Mouse (Mus musculus) frontal cortex, postnatal 25 days (tissue): Measurements from ENCODE around the gene Oas1c.
"Not testable (repeated sequence)": the region's sequence is repeated elsewhere in the genome, so short reads cannot be mapped to it uniquely, and the experiment has no call there.

ENCODE experiments used
- DNase-seq, 2 experiments: peaks; one replicate each; pipeline ENCODE4 v3.0.0; 2022; ENCODE audit warnings: low spot score in 2 of 2

The Oas1c gene

GRCm38 (mm10) chr5:120811951-120812819, at the start of gene Oas1c:
Oas1c (minus strand) TSS chr5:120812514.
- DNase-seq = peak; percentile 39 to 71

DNA sequence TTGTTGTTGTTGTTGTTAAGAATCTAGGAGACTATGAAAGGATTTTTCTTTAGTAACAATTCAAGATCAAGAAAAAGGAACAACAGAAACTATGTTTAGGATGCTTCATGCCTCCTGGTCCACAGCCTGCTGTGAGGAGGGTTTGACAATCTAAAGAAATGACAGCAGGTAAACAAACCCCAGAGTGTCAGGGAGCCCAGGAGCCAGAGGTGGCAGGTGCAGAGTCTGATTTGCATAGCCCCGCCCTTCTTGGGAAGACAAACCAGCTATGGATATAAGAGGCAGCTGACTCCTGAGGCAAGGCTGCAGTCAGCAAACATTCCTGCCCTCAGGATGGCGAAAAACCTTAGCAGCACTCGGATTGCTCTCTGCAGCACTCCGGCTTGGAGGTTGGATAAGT, 48.8 kb upstream of the Oas1c start, which contains the start of gene Oas1h:
Gene Oas1h, plus strand, starts transcription at position 301 of the 400 bp plus-strand sequence.
- DNase-seq = no peak

- no peak for DNase-seq
These were observed 46.9 kb upstream of the Oas1c start for GRCm38 (mm10) chr5:120859241-120859640.

- peak; percentile 12 to 21 for DNase-seq
These were observed 37.4 kb upstream of the Oas1c start for GRCm38 (mm10) chr5:120849601-120850136.

GRCm38 (mm10) chr5:120847067-120847466, 34.8 kb upstream of the Oas1c start, which contains the start of gene Oas1f:
Oas1f (plus strand) TSS chr5:120847367.
- no peak for DNase-seq

DNA sequence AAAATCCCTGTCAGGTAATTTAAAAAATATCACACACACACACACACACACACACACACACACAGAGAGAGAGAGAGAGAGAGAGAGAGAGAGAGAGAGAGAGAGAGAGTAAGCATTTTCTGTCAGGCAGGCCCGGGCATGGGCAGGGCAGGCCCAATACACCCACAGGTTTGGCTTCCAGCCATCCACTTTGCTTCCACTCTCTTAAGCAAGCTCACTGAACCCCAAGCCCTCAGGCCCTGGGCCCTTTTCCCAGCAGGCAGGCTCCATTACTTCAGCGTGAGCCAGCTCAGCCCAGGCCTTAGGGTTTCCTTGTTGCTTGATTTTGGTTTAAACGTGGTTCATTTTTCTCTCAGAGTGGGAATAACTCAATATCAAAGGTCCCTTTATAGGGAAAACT, 32.4 kb upstream of the Oas1c start:
- DNase-seq = no peak

DNA sequence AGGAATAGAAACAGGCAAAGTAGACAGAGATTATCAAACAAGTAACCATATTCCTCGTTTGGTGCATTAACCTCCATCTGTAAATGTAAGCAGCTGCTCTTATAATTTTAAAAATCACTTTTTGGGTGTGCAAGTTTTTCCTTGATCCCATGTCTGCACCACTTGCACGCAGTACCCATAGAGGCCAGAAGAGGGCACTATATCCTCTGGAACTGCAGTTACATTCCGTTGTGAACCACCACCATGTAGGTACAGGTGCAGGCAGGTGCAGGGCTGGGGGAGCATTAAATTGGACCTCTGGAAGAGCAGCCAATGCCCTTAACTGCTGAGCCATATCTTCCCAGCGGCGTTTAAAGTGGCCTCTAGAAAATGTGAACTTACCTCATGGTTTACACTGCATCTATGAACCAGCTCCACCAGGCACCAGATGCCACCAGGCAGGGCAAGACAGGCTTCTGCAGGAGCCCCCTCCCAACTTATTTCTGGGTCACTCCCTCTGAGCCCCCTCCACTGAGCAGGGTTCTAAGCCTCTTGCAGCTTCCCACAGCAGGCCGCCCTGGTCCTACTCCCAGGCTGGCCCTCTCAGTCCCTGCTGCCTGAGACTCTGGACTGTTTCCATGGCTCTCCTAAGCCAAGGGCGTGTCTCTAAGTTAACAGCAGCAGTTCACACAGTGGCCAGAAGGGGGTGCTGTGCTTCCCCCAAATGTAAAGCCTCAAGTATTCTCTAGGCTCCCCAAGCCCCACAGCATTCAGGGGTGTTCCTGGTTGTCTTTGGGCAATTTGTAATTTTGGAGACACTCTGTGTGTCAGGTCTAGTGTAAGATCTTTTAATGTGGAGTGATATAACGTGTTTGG, 24.6 kb upstream of the Oas1c start:
- DNase-seq = peak; percentile 23 to 30

- no peak for DNase-seq
These were observed 21.3 kb upstream of the Oas1c start for GRCm38 (mm10) chr5:120833335-120834280.

GRCm38 (mm10) chr5:120831031-120831430, 18.7 kb upstream of the Oas1c start:
- DNase-seq = no peak

DNA sequence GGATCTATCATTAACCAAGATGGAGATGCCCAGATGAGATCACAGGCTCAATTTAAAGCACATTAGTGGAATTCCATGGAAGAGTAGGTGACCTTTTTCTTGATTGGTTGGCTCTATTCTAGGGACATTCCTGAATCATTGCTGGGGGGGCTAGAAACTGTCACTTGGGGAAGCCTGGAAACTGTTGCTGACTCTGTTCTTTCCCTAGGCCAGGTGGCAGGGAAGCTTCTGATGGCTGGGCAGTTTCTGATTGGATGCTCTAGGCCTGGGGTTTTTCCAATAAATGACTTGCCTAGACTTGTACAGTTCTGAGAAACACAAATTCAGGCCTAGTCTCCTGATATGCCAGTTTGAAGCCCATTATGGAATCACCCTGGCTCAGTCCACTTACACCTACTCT, 6.7 kb upstream of the Oas1c start:
- no peak for DNase-seq

- DNase-seq = no peak
These were observed 3.6 kb upstream of the Oas1c start for GRCm38 (mm10) chr5:120815949-120816348.

GRCm38 (mm10) chr5:120813023-120813422, 709 bp upstream of the Oas1c start:
- no peak for DNase-seq

DNA sequence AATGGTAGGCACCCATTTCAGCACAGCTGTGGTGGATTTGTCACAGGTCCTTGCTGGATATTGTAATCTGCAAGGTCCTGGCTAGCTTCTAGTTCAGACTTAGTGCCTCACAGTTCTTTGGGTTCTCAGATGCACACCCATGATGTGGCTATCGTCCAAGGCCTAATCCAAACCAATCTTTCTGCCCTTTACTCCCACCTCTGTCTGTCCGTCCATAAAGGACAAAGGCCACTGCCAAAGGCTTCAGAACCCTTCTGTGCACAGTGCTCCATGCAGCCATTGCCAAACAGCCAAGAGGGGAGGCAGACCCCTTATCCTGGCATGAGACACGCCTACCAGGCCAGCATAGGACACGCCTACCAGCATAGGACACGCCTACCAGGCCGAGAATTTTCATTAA, 3.1 kb downstream of the Oas1c start:
- DNase-seq = no peak

- DNase-seq = peak; percentile 20 to 47
These were observed 5.9 kb downstream of the Oas1c start for GRCm38 (mm10) chr5:120806458-120806857.

DNA sequence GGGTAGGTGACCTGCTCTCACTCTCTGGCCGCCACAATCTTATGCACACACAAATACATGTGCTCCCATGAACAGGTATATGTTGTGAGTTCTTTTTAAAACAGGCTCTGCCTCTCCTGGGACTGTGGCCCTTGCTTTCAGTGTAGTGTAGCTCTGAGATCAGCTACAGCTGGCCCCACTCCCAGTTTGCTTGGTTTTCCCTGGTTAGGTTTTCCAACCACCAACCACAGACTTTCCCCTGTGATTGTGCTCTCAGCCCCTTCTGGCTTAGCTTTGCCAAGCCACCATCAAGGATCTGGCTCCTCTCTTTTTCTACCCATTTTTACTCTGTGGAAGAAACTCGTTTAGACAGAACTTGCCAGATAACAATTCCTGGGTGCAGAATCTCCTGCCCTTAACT, 8.7 kb downstream of the Oas1c start:
- DNase-seq = no peak

- DNase-seq = not testable (repeated sequence)
These were observed 13.4 kb downstream of the Oas1c start for GRCm38 (mm10) chr5:120798943-120799342.

GRCm38 (mm10) chr5:120798147-120798546, 14.2 kb downstream of the Oas1c start:
- DNase-seq = not testable (repeated sequence)

DNA sequence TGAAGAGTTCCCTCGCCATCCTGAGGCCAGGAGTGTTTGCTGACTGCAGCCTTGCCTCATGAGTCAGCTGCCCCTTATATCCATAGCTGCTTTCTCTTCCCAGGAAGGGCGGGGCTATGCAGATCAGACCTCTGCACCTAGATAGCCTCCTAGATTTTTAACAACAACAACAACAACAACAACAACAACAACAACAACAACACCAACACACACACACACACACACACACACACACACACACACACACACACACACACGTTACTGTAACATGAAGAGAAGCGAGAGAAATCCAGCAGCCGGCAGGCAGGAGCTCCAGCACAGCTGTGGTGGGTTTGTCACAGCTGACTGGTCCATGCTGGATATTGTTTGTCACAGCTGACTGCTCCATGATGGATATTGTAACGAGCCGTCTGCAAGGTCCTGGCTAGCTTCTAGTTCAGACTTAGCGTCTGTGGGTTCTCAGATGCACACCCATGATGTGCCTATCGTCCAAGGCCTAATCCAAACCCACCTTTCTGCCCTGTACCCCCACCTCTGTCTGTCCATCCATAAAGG, 16.8 kb downstream of the Oas1c start, which contains the start of gene Oas1e:
Gene Oas1e, minus strand, starts transcription at position 51 of the 555 bp plus-strand sequence.
- not testable (repeated sequence) for DNase-seq

GRCm38 (mm10) chr5:120793043-120793442, 19.3 kb downstream of the Oas1c start:
- peak; percentile 31 to 38 for DNase-seq

DNA sequence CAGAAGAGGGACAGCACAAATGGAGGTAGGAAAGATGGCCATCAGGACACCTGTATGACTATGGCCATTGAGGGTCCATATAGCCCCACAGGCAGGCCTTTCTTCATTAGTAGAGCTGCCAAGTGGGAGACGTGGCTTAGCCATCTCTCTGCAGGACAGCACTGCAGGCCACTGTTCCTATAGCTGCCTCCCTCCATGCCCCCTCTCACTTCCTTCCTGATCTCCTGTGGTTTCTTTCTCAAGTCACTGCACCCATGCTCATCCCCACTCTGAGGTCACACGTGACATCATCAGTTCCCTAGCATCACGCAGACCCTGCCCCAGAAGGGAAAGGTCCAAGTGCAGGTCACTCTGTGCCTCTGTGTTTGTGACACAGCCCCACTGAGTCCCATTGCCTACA, 25.3 kb downstream of the Oas1c start:
- no peak for DNase-seq

GRCm38 (mm10) chr5:120782446-120782845, 29.9 kb downstream of the Oas1c start:
- no peak for DNase-seq
